Mouse (Mus musculus) heart, postnatal 0 days (tissue): ENCODE measurements at regions not wholly inside any gene's neighbourhood (a gene's known extent, or its start where the extent isn't known, plus 50 kb on each side); places are given as distances from the start of the nearest gene placed in this dataset.

Source experiments
- ATAC-seq: fragments of 200-750 bp; cut with Nextera tagmentation; 2 replicates; pipeline ENCODE4 v1.8.0; 2017; ENCODE audit warnings: low read depth, moderate number of reproducible peaks, moderate library complexity; ENCODE audit not compliant: insufficient read depth
- DNase-seq: peaks from one replicate; pipeline ENCODE4 v3.0.0-alpha.2; 2016; ENCODE audit warnings: low spot score
- H3K27ac ChIP-seq: fragments of 300-500 bp; sonication (generic); 2 replicates; pipeline ENCODE4 v1.5.1; 2014; ENCODE audit warnings: low read depth, mild to moderate bottlenecking
- H3K27me3 ChIP-seq: fragments of 300-500 bp; sonication (generic); 2 replicates; pipeline ENCODE4 v1.6.1; 2014; ENCODE audit warnings: low read length, mixed read lengths; ENCODE audit not compliant: control insufficient read depth, insufficient read depth
- H3K36me3 ChIP-seq: fragments of 300-500 bp; sonication (generic); replicated peaks from 2 replicates; pipeline ENCODE4 v1.6.1; 2014; ENCODE audit warnings: low read length, mixed read lengths; ENCODE audit not compliant: control insufficient read depth, insufficient read depth
- H3K4me1 ChIP-seq: fragments of 300-500 bp; sonication (generic); 2 replicates; pipeline ENCODE4 v1.6.1; 2014; ENCODE audit warnings: antibody characterized with exemption; ENCODE audit not compliant: control insufficient read depth, insufficient read depth
- H3K4me2 ChIP-seq: fragments of 300-500 bp; sonication (generic); 2 replicates; pipeline ENCODE4 v1.6.1; 2014; ENCODE audit warnings: low read depth, mild to moderate bottlenecking, low read length, moderate library complexity
- H3K4me3 ChIP-seq: fragments of 300-500 bp; sonication (generic); 2 replicates; pipeline ENCODE4 v1.5.1; 2014; ENCODE audit warnings: low read depth, low read length
- H3K9ac ChIP-seq: fragments of 300-500 bp; sonication (generic); replicated peaks from 2 replicates; pipeline ENCODE4 v1.6.1; 2014; ENCODE audit warnings: low read depth, low read length, mixed read lengths
- H3K9me3 ChIP-seq: fragments of 300-500 bp; sonication (generic); replicated peaks from 2 replicates; pipeline ENCODE4 v1.6.1; 2016; ENCODE audit warnings: low read length; ENCODE audit not compliant: control insufficient read depth
- CTCF ChIP-seq: IDR thresholded peaks from 2 replicates; pipeline ENCODE4 v1.5.1; 2016; ENCODE audit warnings: antibody characterized with exemption, control low read depth, low read depth
- EP300 ChIP-seq: IDR thresholded peaks from 2 replicates; pipeline ENCODE4 v1.6.1; 2016; ENCODE audit warnings: antibody characterized with exemption, low read depth
- WGBS: fragments of 180-500 bp; shearing (Covaris S2); extraction: QIAGEN DNeasy Blood & Tissue Kit; methylation state at CpG from one replicate; pipeline ENCODE4 v1.1.7; 2014; 5-methylcytosine and 5-hydroxymethylcytosine counted together

GRCm38 (mm10) chr16:77295574-77296355 is 282.3 kb downstream of the Usp25 start:
- Histone ChIP-seq H3K9me3 (no peaks in the 10 kb centered on the region), H3K4me3 (no peak overlapping the region), H3K27me3 (no peaks in the 10 kb centered on the region), H3K4me2 (no peak overlapping the region), H3K9ac (no peak overlapping the region), H3K4me1 (no peaks in the 10 kb centered on the region), H3K36me3 (no peaks in the 10 kb centered on the region), H3K27ac (no peak overlapping the region)
- DNase-seq (no peak), ATAC-seq (no peak)
- WGBS = 73% methylated on average over 4 of the region's 4 CpGs
- TF ChIP-seq CTCF = no peak
- no peak for TF ChIP-seq EP300

- DNase-seq (no peak), ATAC-seq (no peak)
- no peak overlapping the region for H3K4me3 ChIP-seq
- WGBS = 81% methylated on average over 2 of the region's 2 CpGs
- no peaks in the 10 kb centered on the region for H3K36me3 ChIP-seq
- TF ChIP-seq CTCF (no peak), EP300 (no peak)
- H3K9ac ChIP-seq = no peak overlapping the region
- no peaks in the 10 kb centered on the region for H3K27me3 ChIP-seq
- H3K4me2 ChIP-seq = no peak overlapping the region
- H3K4me1 ChIP-seq = no peaks in the 10 kb centered on the region
- H3K9me3 ChIP-seq = no peaks in the 10 kb centered on the region
- H3K27ac ChIP-seq = no peak overlapping the region
Observed at GRCm38 (mm10) chr16:77292317-77292771, 278.8 kb downstream of the Usp25 start.

- ATAC-seq (no peak), DNase-seq (no peak)
- Histone ChIP-seq H3K9me3 (no peaks in the 10 kb centered on the region), H3K4me3 (no peak overlapping the region), H3K27me3 (no peaks in the 10 kb centered on the region), H3K9ac (no peak overlapping the region), H3K27ac (no peak overlapping the region), H3K4me2 (no peak overlapping the region), H3K36me3 (no peaks in the 10 kb centered on the region), H3K4me1 (no peaks in the 10 kb centered on the region)
- TF ChIP-seq EP300 = no peak
- no peak for TF ChIP-seq CTCF
- 85% methylated on average over 8 of the region's 8 CpGs for WGBS
Observed at GRCm38 (mm10) chr16:77291723-77292316, 278.3 kb downstream of the Usp25 start.

GRCm38 (mm10) chr16:77284205-77284604 is 270.7 kb downstream of the Usp25 start:
- H3K4me3 ChIP-seq = no peak overlapping the region
- no peak for DNase-seq
- WGBS = 58% methylated on average over 4 of the region's 4 CpGs

GRCm38 (mm10) chr16:77279916-77280315 is 266.4 kb downstream of the Usp25 start:
- DNase-seq (no peak), ATAC-seq (no peak)
- Histone ChIP-seq H3K27ac (no peak overlapping the region), H3K9me3 (no peaks in the 10 kb centered on the region), H3K4me1 (no peaks in the 10 kb centered on the region), H3K27me3 (no peaks in the 10 kb centered on the region), H3K4me2 (no peak overlapping the region), H3K9ac (no peak overlapping the region), H3K36me3 (no peaks in the 10 kb centered on the region), H3K4me3 (no peak overlapping the region)
- 86% methylated on average over 4 of the region's 4 CpGs for WGBS
- TF ChIP-seq EP300 = no peak
- TF ChIP-seq CTCF = no peak

More at GRCm38 (mm10) chr16:77284205-77284604, 270.7 kb downstream of the Usp25 start:
- no peaks in the 10 kb centered on the region for H3K9me3 ChIP-seq
- H3K9ac ChIP-seq = no peak overlapping the region
- no peaks in the 10 kb centered on the region for H3K4me1 ChIP-seq
- ATAC-seq = no peak
- H3K4me2 ChIP-seq = no peak overlapping the region
- H3K27ac ChIP-seq = no peak overlapping the region
- H3K27me3 ChIP-seq = no peaks in the 10 kb centered on the region
- TF ChIP-seq EP300 = no peak
- no peak for TF ChIP-seq CTCF
- no peaks in the 10 kb centered on the region for H3K36me3 ChIP-seq

- 70% methylated on average over 2 of the region's 2 CpGs for WGBS
- ATAC-seq (no peak), DNase-seq (no peak)
- Histone ChIP-seq H3K27me3 (no peaks in the 10 kb centered on the region), H3K27ac (no peak overlapping the region), H3K36me3 (no peaks in the 10 kb centered on the region), H3K4me3 (no peak overlapping the region), H3K9me3 (no peaks in the 10 kb centered on the region), H3K9ac (no peak overlapping the region), H3K4me1 (no peaks in the 10 kb centered on the region), H3K4me2 (no peak overlapping the region)
- TF ChIP-seq CTCF (no peak), EP300 (no peak)
Observed at GRCm38 (mm10) chr16:77279495-77279894, 266.0 kb downstream of the Usp25 start.
